Mouse (Mus musculus): Measurements from ENCODE around the gene Tapt1.

- TF ChIP-seq CTCF (IDR thresholded peaks at IDR 0.05; ENCODE audit: insufficient read depth, low read length): no peak
- TF ChIP-seq POLR2A (IDR thresholded peaks at IDR 0.05; ENCODE audit: borderline replicate concordance, extremely low read depth, low read depth, low read length): no peak
These were observed 82.8 kb downstream of the Tapt1 start for GRCm38 (mm10) chr5:44143467-44144235.

All from lung, adult 2 months (tissue).